ENCODE assay signal across 18 mouse cellular contexts in the genomic region with DNA sequence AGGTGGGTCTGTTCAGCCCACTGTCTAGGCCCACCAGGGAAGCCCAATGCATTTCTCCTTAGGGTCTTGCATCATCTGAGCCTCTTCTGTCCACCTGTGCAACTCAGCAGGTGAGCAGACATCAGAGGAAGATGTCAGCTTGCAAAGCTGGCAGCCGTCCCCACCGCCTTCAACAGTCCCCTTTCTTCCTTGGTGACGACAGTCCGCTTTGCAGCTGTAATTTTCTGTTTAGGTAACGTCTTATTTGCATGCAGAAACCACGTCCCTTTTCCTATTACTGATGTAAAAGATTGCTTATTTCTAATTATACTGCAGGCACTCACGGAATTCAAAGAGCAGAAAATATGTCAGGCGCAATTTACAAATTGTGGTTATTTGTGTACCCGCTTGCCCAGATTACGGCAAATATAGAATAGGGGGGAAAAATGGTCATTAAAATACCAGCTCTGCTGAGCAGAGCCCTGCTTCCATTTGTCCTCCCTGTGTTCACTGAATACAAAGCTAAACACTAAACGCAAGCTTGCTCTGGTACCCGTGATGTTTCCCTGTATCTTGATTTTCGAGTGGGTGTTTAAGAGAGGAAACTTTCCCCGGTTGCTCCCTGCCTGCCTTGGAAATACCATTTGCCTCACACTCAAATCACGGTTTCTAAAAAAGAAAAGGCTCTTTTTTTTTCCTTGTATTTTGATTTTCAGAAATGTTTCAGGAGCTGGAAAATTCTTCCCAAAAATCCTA.
DNase-seq lines count a peak whose midpoint lies in the region; ATAC-seq and TF ChIP-seq lines count a peak whose summit lies in the region.
"Had no signal": no experiment of that assay in that cellular context is flagged by ENCODE, and none has a peak within 500 bp of the region (broad histone marks: within the 10 kb centered on the region; RNA-seq: fewer than 3 reads in every experiment).

No protein-coding gene starts in this region.

- peak overlapping the region; percentile 72 for H3K27ac ChIP-seq in forebrain, embryonic 13.5 days
- no peak overlapping the region for H3K27ac ChIP-seq in forebrain, embryonic 10.5 days
- H3K27ac ChIP-seq in CH12.LX (ENCODE audit: insufficient read depth, low read depth), result no peak overlapping the region
- H3K27ac ChIP-seq in hindbrain, embryonic 16.5 days (ENCODE audit: low read depth, low read length), result peak overlapping the region; percentile 63
- peak overlapping the region; percentile 49; the same call in 1 of the 2 replicates for H3K27ac ChIP-seq in neural tube, embryonic 15.5 days (replicated peaks)
- H3K27ac ChIP-seq: kidney, embryonic 15.5 days; limb, embryonic 10.5 days; liver, embryonic 13.5 days; midbrain, embryonic 12.5 days had no signal

- DNase-seq in forebrain, embryonic 10.5 days (ENCODE audit: extremely low spot score, low spot score), result no peak
- peak; percentile 76 for DNase-seq in CH12.LX (ENCODE audit: extremely low read depth)
- DNase-seq in thymus, postnatal 25 days, result no peak
- DNase-seq in natural killer cell, adult 2 months (ENCODE audit: low spot score in 2 of 2), result no peak
- DNase-seq in lung, postnatal 10 days, result no peak
- DNase-seq: cerebellum, adult 8-10 months; embryo, embryonic 11 days; gastrocnemius, postnatal 36 days; liver, embryonic 13.5 days had no signal

- dilution Hi-C loops in CH12.LX (cut with MboI; ENCODE audit: extremely low pct_ligation_motif_present, extremely low pct_unique_long_range_greater_than_20kb, low sequenced_read_pairs), result no loop called here

- peak; percentile 71; the same call in 1 of the 2 replicates for ATAC-seq in forebrain, embryonic 13.5 days
- ATAC-seq in hindbrain, embryonic 16.5 days, result no peak
- ATAC-seq in neural tube, embryonic 15.5 days (ENCODE audit: low FRiP score), result no peak
- ATAC-seq: lung, postnatal 0 days; Patski had no signal

- H3K9ac ChIP-seq in forebrain, embryonic 13.5 days, result no peak overlapping the region
- H3K9ac ChIP-seq in CH12.LX (ENCODE audit: insufficient read depth, low read depth), result no peak overlapping the region
- no peak overlapping the region for H3K9ac ChIP-seq in hindbrain, embryonic 16.5 days (ENCODE audit: low read depth, low read length)
- H3K9ac ChIP-seq in neural tube, embryonic 15.5 days (replicated peaks), result no peak overlapping the region
- H3K9ac ChIP-seq: kidney, embryonic 15.5 days; liver, embryonic 13.5 days; midbrain, embryonic 12.5 days had no signal

- no peaks in the 10 kb centered on the region for H3K36me3 ChIP-seq in forebrain, embryonic 13.5 days (ENCODE audit: poor library complexity, severe bottlenecking)
- H3K36me3 ChIP-seq in forebrain, embryonic 10.5 days (replicated peaks), result 0 out of 2 replicates have a peak, but pooled peaks cover 2% of the 10 kb centered on the region
- H3K36me3 ChIP-seq in CH12.LX (replicated peaks in 1 of 2; ENCODE audit: control insufficient read depth in 1 of 2, insufficient read depth in 1 of 2, low read length in 1 of 2), result peaks cover 7 to 54% of the 10 kb centered on the region in 2 experiments
- no peaks in the 10 kb centered on the region for H3K36me3 ChIP-seq in hindbrain, embryonic 16.5 days (ENCODE audit: control insufficient read depth, insufficient read depth, low read length)
- no peaks in the 10 kb centered on the region for H3K36me3 ChIP-seq in neural tube, embryonic 15.5 days
- H3K36me3 ChIP-seq: kidney, embryonic 15.5 days; limb, embryonic 10.5 days; midbrain, embryonic 12.5 days had no signal

- H3K4me3 ChIP-seq in forebrain, embryonic 13.5 days, result no peak overlapping the region
- H3K4me3 ChIP-seq in forebrain, embryonic 10.5 days, result no peak overlapping the region
- no peak overlapping the region for H3K4me3 ChIP-seq in CH12.LX (replicated peaks in 1 of 3; ENCODE audit: low read depth in 2 of 3, low read length in 2 of 3, poor library complexity in 1 of 3)
- no peak overlapping the region for H3K4me3 ChIP-seq in hindbrain, embryonic 16.5 days (ENCODE audit: low read length)
- no peak overlapping the region for H3K4me3 ChIP-seq in neural tube, embryonic 15.5 days (replicated peaks)
- H3K4me3 ChIP-seq: erythroblast, embryonic 14.5 days; kidney, embryonic 15.5 days; limb, embryonic 10.5 days; liver, embryonic 13.5 days; midbrain, embryonic 12.5 days had no signal

- TF ChIP-seq CTCF in CH12.LX (conservative IDR thresholded peaks at IDR 0.05 in 1 of 2, IDR thresholded peaks at IDR 0.05 in 1 of 2; ENCODE audit: low read depth in 2 of 2, low read length in 2 of 2), result no peak

- no peaks in the 10 kb centered on the region for H3K27me3 ChIP-seq in forebrain, embryonic 13.5 days
- no peaks in the 10 kb centered on the region for H3K27me3 ChIP-seq in forebrain, embryonic 10.5 days (ENCODE audit: poor library complexity, severe bottlenecking)
- no peaks in the 10 kb centered on the region for H3K27me3 ChIP-seq in CH12.LX (replicated peaks)
- no peaks in the 10 kb centered on the region for H3K27me3 ChIP-seq in hindbrain, embryonic 16.5 days (replicated peaks; ENCODE audit: control insufficient read depth, insufficient read depth, low read length)
- no peaks in the 10 kb centered on the region for H3K27me3 ChIP-seq in neural tube, embryonic 15.5 days (replicated peaks)
- H3K27me3 ChIP-seq: kidney, embryonic 15.5 days; liver, embryonic 13.5 days; Patski had no signal

- TF ChIP-seq POLR2A in CH12.LX (IDR thresholded peaks at IDR 0.05; ENCODE audit: low read depth, low read length), result no peak

- in situ Hi-C loops in CH12.LX (cut with MboI; ENCODE audit: low pct_ligation_motif_present, low pct_unique_long_range_greater_than_20kb, low sequenced_read_pairs), result no loop called here

- peaks cover 32% of the 10 kb centered on the region for H3K4me1 ChIP-seq in forebrain, embryonic 13.5 days
- H3K4me1 ChIP-seq in forebrain, embryonic 10.5 days, result peaks cover 21% of the 10 kb centered on the region
- H3K4me1 ChIP-seq in CH12.LX (ENCODE audit: control insufficient read depth in 1 of 2, insufficient read depth in 2 of 2), result peaks cover 0 to 33% of the 10 kb centered on the region in 2 experiments; a peak in 2 of 4 replicates
- peaks cover 2% of the 10 kb centered on the region; the same call in 1 of the 2 replicates for H3K4me1 ChIP-seq in hindbrain, embryonic 16.5 days (ENCODE audit: control insufficient read depth, insufficient read depth, low read depth, low read length)
- peaks cover 7% of the 10 kb centered on the region; the same call in 1 of the 2 replicates for H3K4me1 ChIP-seq in neural tube, embryonic 15.5 days
- H3K4me1 ChIP-seq: limb, embryonic 10.5 days; liver, embryonic 13.5 days had no signal

- H3K79me2 ChIP-seq in CH12.LX (replicated peaks; ENCODE audit: control insufficient read depth, extremely low read depth, insufficient read depth, poor library complexity, severe bottlenecking), result no peaks in the 10 kb centered on the region

- 52% methylated on average over 15 of the region's 15 CpGs for WGBS in forebrain, embryonic 13.5 days
- WGBS in forebrain, embryonic 10.5 days, result 92% methylated on average over 15 of the region's 15 CpGs
- 51% methylated on average over 15 of the region's 15 CpGs for WGBS in hindbrain, embryonic 16.5 days
- 56% methylated on average over 15 of the region's 15 CpGs for WGBS in neural tube, embryonic 15.5 days

- H3K4me2 ChIP-seq in forebrain, embryonic 13.5 days, result no peak overlapping the region; the same call in 1 of the 2 replicates
- H3K4me2 ChIP-seq in CH12.LX (ENCODE audit: insufficient read depth, low read depth, poor library complexity, severe bottlenecking), result no peak overlapping the region
- H3K4me2 ChIP-seq in hindbrain, embryonic 16.5 days (ENCODE audit: low read length), result no peak overlapping the region
- no peak overlapping the region for H3K4me2 ChIP-seq in neural tube, embryonic 15.5 days
- H3K4me2 ChIP-seq: kidney, embryonic 15.5 days; liver, embryonic 13.5 days; midbrain, embryonic 12.5 days had no signal

- TF ChIP-seq RAD21 in CH12.LX (IDR thresholded peaks at IDR 0.05; ENCODE audit: low read depth, low read length), result no peak

- no peaks in the 10 kb centered on the region for H3K9me3 ChIP-seq in forebrain, embryonic 13.5 days (replicated peaks)
- peaks cover 4% of the 10 kb centered on the region; the same call in 1 of the 2 replicates for H3K9me3 ChIP-seq in forebrain, embryonic 10.5 days
- H3K9me3 ChIP-seq in CH12.LX (replicated peaks; ENCODE audit: low read length), result peaks cover 2% of the 10 kb centered on the region
- H3K9me3 ChIP-seq in hindbrain, embryonic 16.5 days (ENCODE audit: control insufficient read depth, low read length), result no peaks in the 10 kb centered on the region
- no peaks in the 10 kb centered on the region for H3K9me3 ChIP-seq in neural tube, embryonic 15.5 days (replicated peaks)
- H3K9me3 ChIP-seq: kidney, embryonic 15.5 days; limb, embryonic 10.5 days; liver, embryonic 13.5 days; midbrain, embryonic 12.5 days had no signal

- peak; percentile 8; the same call in 1 of the 2 replicates for TF ChIP-seq EP300 in CH12.LX (IDR thresholded peaks at IDR 0.05; ENCODE audit: low read length)

TF ChIP-seq in CH12.LX, 34 proteins besides CTCF, POLR2A, EP300 and RAD21:
- TF ChIP-seq BHLHE40 (IDR thresholded peaks at IDR 0.05; ENCODE audit: low read depth, low read length) (no peak), NELFE (IDR thresholded peaks at IDR 0.05; ENCODE audit: low read depth, low read length) (no peak), MEF2A (IDR thresholded peaks at IDR 0.05; ENCODE audit: borderline replicate concordance, low read depth, low read length) (peak; percentile 43; the same call in 1 of the 2 replicates), MAZ (IDR thresholded peaks at IDR 0.05; ENCODE audit: low read depth, low read length) (no peak), KAT2A (IDR thresholded peaks at IDR 0.05; ENCODE audit: insufficient replicate concordance, low read length) (no peak), JUN (IDR thresholded peaks at IDR 0.05; ENCODE audit: insufficient read depth, low read depth, low read length) (no peak), PAX5 (IDR thresholded peaks at IDR 0.05; ENCODE audit: low read length) (no peak), USF1 (IDR thresholded peaks at IDR 0.05; ENCODE audit: low read depth, low read length) (no peak), ZKSCAN1 (IDR thresholded peaks at IDR 0.05; ENCODE audit: borderline replicate concordance, low read depth, low read length) (no peak), MYC (IDR thresholded peaks at IDR 0.05; ENCODE audit: low read depth, low read length) (no peak), GABPA (IDR thresholded peaks at IDR 0.05; ENCODE audit: insufficient replicate concordance, low read depth, low read length) (no peak), ETS1 (conservative IDR thresholded peaks at IDR 0.05; ENCODE audit: low read depth, low read length) (peak; percentile 63), ZNF384 (IDR thresholded peaks at IDR 0.05; ENCODE audit: low read depth, low read length) (no peak), NRF1 (IDR thresholded peaks at IDR 0.05; ENCODE audit: low read depth, low read length) (no peak), MXI1 (IDR thresholded peaks at IDR 0.05; ENCODE audit: low read depth, low read length) (no peak), TBP (conservative IDR thresholded peaks at IDR 0.05; ENCODE audit: low read depth, low read length) (no peak), JUND (conservative IDR thresholded peaks at IDR 0.05; ENCODE audit: low read depth, low read length) (no peak)

Comparison
In these comparisons a context has a peak if more than half of its experiments do, and no peak if none do; other contexts are left out.
1. H3K27ac ChIP-seq: peak in forebrain, embryonic 13.5 days (single experiment), hindbrain, embryonic 16.5 days (single experiment) and neural tube, embryonic 15.5 days (single experiment); none in forebrain, embryonic 10.5 days (single experiment) and CH12.LX (single experiment).